Mouse (Mus musculus): ENCODE data around the gene Gpr135.

DNA sequence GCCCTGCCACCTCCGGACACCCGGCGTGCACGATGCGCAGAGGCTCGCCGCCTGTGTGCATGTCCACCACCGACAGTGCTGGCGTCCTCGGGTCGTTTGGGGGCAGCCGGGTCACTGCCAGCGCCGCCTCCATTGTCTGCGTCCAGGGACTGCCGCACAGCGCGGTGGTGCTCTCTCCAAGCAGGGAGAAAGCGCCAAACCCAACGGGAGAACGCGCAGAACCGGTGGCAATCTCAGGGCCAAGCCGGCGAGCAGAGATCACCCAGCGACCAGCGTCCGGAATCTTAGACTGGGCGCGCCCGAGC lies 14.1 kb upstream of the Gpr135 start:
- TF ChIP-seq POLR2A (IDR thresholded peaks at IDR 0.05; ENCODE audit: borderline replicate concordance, extremely low read depth, insufficient read depth, insufficient read length, poor library complexity, severe bottlenecking) (no peak), CTCF (IDR thresholded peaks at IDR 0.05; ENCODE audit: borderline replicate concordance, extremely low read depth, insufficient read depth, insufficient read length) (no peak)
